Mouse (Mus musculus) embryonic facial prominence, embryonic 14.5 days (tissue): ENCODE data around the gene Cct8l1. TPM values are rescaled to one million over a fixed set of nuclear protein-coding genes. Genes with fewer than 3 reads are reported as not detected.
A peak's percentile ranks its signal among the peaks of the same experiment; 100 is the strongest.

ENCODE experiments used
- ATAC-seq: fragments of 200-750 bp; cut with Nextera tagmentation; 2 replicates; pipeline ENCODE4 v1.8.0; 2017; ENCODE audit warnings: low read depth, moderate number of reproducible peaks, moderate TSS enrichment
- DNase-seq: peaks from one replicate; pipeline ENCODE4 v3.0.0-alpha.2; 2015; ENCODE audit warnings: low spot score
- H3K27ac ChIP-seq: fragments of 300-500 bp; sonication (generic); replicated peaks from 2 replicates; pipeline ENCODE4 v1.5.1; 2014; ENCODE audit warnings: low read depth, mild to moderate bottlenecking, low read length, moderate library complexity
- H3K27me3 ChIP-seq: fragments of 300-500 bp; sonication (generic); replicated peaks from 2 replicates; pipeline ENCODE4 v1.6.1; 2014; ENCODE audit warnings: low read length; ENCODE audit not compliant: control insufficient read depth, insufficient read depth
- H3K36me3 ChIP-seq: fragments of 300-500 bp; sonication (generic); 2 replicates; pipeline ENCODE4 v1.6.1; 2014; ENCODE audit warnings: low read length, mixed read lengths; ENCODE audit not compliant: control insufficient read depth, insufficient read depth
- H3K4me1 ChIP-seq: fragments of 300-500 bp; sonication (generic); 2 replicates; pipeline ENCODE4 v1.6.1; 2014; ENCODE audit warnings: antibody characterized with exemption, low read length; ENCODE audit not compliant: control insufficient read depth, insufficient read depth
- H3K4me2 ChIP-seq: fragments of 300-500 bp; sonication (generic); 2 replicates; pipeline ENCODE4 v1.6.1; 2014; ENCODE audit warnings: low read depth, mild to moderate bottlenecking, low read length, moderate library complexity, mixed read lengths
- H3K4me3 ChIP-seq: fragments of 300-500 bp; sonication (generic); 2 replicates; pipeline ENCODE4 v1.5.1; 2014; ENCODE audit warnings: low read depth, mild to moderate bottlenecking, low read length
- H3K9ac ChIP-seq: fragments of 300-500 bp; sonication (generic); 2 replicates; pipeline ENCODE4 v1.6.1; 2014; ENCODE audit warnings: low read depth, mild to moderate bottlenecking, low read length, moderate library complexity, mixed read lengths
- H3K9me3 ChIP-seq: fragments of 300-500 bp; sonication (generic); 2 replicates; pipeline ENCODE4 v1.6.1; 2016; ENCODE audit warnings: low read length; ENCODE audit not compliant: control insufficient read depth
- WGBS: fragments of 180-500 bp; shearing (Covaris S2); extraction: QIAGEN DNeasy Blood & Tissue Kit; methylation state at CpG from one replicate; pipeline ENCODE4 v1.1.7; 2014; 5-methylcytosine and 5-hydroxymethylcytosine counted together
- polyA plus RNA-seq: library from polyadenylated mRNA; unstranded; fragments of >200 nt; fragmentation: Nextera tagmentation; extraction: Ambion mirVana; gene quantifications from 2 replicates; pipeline ENCODE4 v1.2.1, GENCODE M21; 2014

The Cct8l1 gene
- not detected in 2 replicates for polyA plus RNA-seq

DNA sequence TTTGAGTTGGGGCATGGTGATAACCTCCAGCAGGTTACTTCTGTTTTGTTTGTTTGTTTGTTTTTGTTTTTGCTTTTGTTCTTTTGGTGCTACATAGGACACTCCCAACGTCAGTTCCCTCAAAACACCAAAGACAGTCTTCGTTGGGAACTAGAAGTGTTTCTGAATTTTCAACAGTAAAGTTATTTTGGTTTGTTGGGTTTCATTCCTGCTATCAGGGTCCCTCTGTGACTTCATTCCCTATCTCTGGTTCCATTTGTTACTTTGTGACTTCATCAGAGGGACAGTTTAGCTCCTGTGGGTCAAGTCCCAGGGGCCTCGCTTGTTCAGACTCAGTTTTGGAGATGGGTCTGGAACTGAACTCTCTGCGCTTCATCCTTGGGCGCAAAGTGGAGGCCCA is at the start of gene Cct8l1:
TSS of gene Cct8l1 (plus strand) at position 301 of the 400 bp plus-strand sequence.
- H3K36me3 ChIP-seq = no peaks in the 10 kb centered on the region
- H3K27ac ChIP-seq = no peak within 1 kb of the TSS
- 94% methylated on average over 5 of the region's 5 CpGs for WGBS

DNA sequence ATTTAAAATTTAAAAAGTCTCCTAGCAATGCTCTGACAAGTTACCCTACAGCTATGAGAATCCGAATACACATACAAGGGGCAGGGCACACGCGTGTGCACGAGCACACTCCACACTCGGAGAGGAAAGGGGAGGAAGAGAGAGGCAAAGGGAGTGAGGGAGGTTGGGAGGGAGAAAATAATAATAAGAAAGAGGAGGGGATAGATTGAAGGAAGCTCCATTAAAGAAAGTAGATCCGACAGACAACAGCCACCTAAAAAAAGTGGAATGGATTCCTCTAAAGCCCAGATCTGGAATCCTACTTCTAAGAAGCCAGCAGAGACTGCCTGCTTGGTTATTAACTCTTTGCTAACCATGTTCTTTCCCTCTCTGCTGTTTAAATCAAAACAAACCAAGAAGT is 43.8 kb upstream of the Cct8l1 start:
- peak overlapping the region; percentile 32; the same call in 1 of the 2 replicates for H3K9ac ChIP-seq
- ATAC-seq (peak; percentile 77; the same call in 1 of the 2 replicates), DNase-seq (peak; percentile 84)
- no peaks in the 10 kb centered on the region for H3K27me3 ChIP-seq
- H3K4me1 ChIP-seq = no peaks in the 10 kb centered on the region
- H3K4me3 ChIP-seq = peak overlapping the region; percentile 34
- H3K27ac ChIP-seq = peak overlapping the region; percentile 16
- peak overlapping the region; percentile 47 for H3K4me2 ChIP-seq
- H3K9me3 ChIP-seq = no peaks in the 10 kb centered on the region
- H3K36me3 ChIP-seq = no peaks in the 10 kb centered on the region
- WGBS = 1% methylated on average over 6 of the region's 6 CpGs

More for the DNA sequence above, at the start of gene Cct8l1:
- Histone ChIP-seq H3K9ac (no peak within 1 kb of the TSS), H3K4me3 (no peak within 1 kb of the TSS), H3K9me3 (no peaks in the 10 kb centered on the region), H3K4me2 (no peak within 1 kb of the TSS), H3K4me1 (no peaks in the 10 kb centered on the region), H3K27me3 (no peaks in the 10 kb centered on the region)
- DNase-seq = no peak
- no peak for ATAC-seq

DNA sequence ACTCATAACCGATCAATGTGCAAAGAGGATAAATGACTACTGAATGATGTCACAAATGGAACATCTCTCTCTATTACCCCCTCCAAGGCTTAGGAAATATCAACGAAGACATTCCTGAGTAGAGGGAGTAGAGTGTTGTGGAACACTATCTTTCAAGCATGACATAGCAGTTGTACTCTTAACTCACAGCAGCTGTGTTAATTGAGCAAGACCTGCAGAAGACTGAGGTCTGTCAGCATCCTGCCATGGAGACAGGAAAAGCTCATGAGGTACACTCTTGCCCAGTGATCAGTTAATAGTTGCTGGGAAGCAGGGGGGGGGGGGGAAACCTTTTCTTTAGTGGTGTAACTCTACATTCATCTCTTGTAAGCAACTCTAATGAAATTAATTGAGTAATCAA is 40.1 kb upstream of the Cct8l1 start:
- H3K9me3 ChIP-seq = no peaks in the 10 kb centered on the region
- ATAC-seq = no peak
- H3K27ac ChIP-seq = no peak overlapping the region
- WGBS = 71% methylated on average over 2 of the region's 2 CpGs
- H3K36me3 ChIP-seq = no peaks in the 10 kb centered on the region
- no peaks in the 10 kb centered on the region for H3K27me3 ChIP-seq
- H3K4me2 ChIP-seq = no peak overlapping the region
- no peaks in the 10 kb centered on the region for H3K4me1 ChIP-seq
- no peak overlapping the region for H3K4me3 ChIP-seq
- H3K9ac ChIP-seq = no peak overlapping the region
- DNase-seq = no peak

- ATAC-seq = no peak
- no peak for DNase-seq
Observed at GRCm38 (mm10) chr5:25478863-25479262, 37.0 kb upstream of the Cct8l1 start.

DNA sequence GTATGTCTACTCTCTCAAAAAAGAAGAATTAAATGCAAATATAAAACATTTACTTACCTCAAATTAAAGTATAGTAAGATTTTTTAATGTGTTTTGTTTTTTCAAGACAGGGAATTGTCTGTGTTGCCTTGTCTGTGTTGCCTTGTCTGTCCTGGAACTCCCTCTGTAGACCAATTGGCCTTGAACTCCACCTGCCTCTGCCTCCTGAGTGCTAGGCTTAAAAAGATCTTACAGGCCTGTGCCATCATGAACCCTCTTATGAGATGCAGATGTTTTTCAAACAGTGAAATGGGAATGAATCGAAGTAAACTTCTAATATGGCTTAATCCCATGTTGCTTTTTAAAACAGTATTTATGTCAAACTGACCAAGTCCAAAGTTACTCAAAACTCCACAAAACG is 19.2 kb upstream of the Cct8l1 start:
- no peak for DNase-seq
- Histone ChIP-seq H3K4me3 (peak overlapping the region; percentile 86), H3K27me3 (no peaks in the 10 kb centered on the region), H3K9ac (peak overlapping the region; percentile 92), H3K36me3 (no peaks in the 10 kb centered on the region), H3K4me1 (peaks cover 15% of the 10 kb centered on the region), H3K9me3 (no peaks in the 10 kb centered on the region), H3K27ac (no peak overlapping the region), H3K4me2 (peak overlapping the region; percentile 76)
- no peak for ATAC-seq
- 23% methylated on average over 2 of the region's 2 CpGs for WGBS

More at GRCm38 (mm10) chr5:25478863-25479262, 37.0 kb upstream of the Cct8l1 start:
- H3K9ac ChIP-seq = no peak overlapping the region
- H3K27ac ChIP-seq = no peak overlapping the region
- H3K4me2 ChIP-seq = no peak overlapping the region
- H3K36me3 ChIP-seq = no peaks in the 10 kb centered on the region
- no peaks in the 10 kb centered on the region for H3K4me1 ChIP-seq
- no peak overlapping the region for H3K4me3 ChIP-seq
- H3K9me3 ChIP-seq = no peaks in the 10 kb centered on the region
- H3K27me3 ChIP-seq = no peaks in the 10 kb centered on the region

- H3K4me2 ChIP-seq = peak overlapping the region; percentile 76
- peak overlapping the region; percentile 100 for H3K27ac ChIP-seq
- no peak for ATAC-seq
- H3K27me3 ChIP-seq = no peaks in the 10 kb centered on the region
- no peaks in the 10 kb centered on the region for H3K36me3 ChIP-seq
- H3K4me1 ChIP-seq = peaks cover 15% of the 10 kb centered on the region
- peak; percentile 17 for DNase-seq
- 2% methylated on average over 10 of the region's 10 CpGs for WGBS
- peak overlapping the region; percentile 92 for H3K9ac ChIP-seq
- no peaks in the 10 kb centered on the region for H3K9me3 ChIP-seq
- H3K4me3 ChIP-seq = peak overlapping the region; percentile 86
Observed at GRCm38 (mm10) chr5:25497369-25497719, 18.5 kb upstream of the Cct8l1 start.

- Histone ChIP-seq H3K4me2 (peak overlapping the region; percentile 76), H3K27ac (peak overlapping the region; percentile 100), H3K36me3 (no peaks in the 10 kb centered on the region), H3K9ac (peak overlapping the region; percentile 92), H3K27me3 (no peaks in the 10 kb centered on the region), H3K9me3 (no peaks in the 10 kb centered on the region), H3K4me3 (peak overlapping the region; percentile 86), H3K4me1 (peaks cover 15% of the 10 kb centered on the region)
- under 1% methylated on average over 44 of the region's 78 CpGs for WGBS
- ATAC-seq = peak; percentile 30
- DNase-seq = peak; percentile 68
Observed at GRCm38 (mm10) chr5:25497720-25498345, 18.0 kb upstream of the Cct8l1 start.

- peak within 1 kb of the TSS; percentile 76 for H3K4me2 ChIP-seq
- H3K4me1 ChIP-seq = peaks cover 15% of the 10 kb centered on the region
- no peaks in the 10 kb centered on the region for H3K9me3 ChIP-seq
- peak within 1 kb of the TSS; percentile 92 for H3K9ac ChIP-seq
- H3K36me3 ChIP-seq = no peaks in the 10 kb centered on the region
- peak within 1 kb of the TSS; percentile 100 for H3K27ac ChIP-seq
- peak within 1 kb of the TSS; percentile 86 for H3K4me3 ChIP-seq
- ATAC-seq (peak; percentile 7), DNase-seq (no peak)
- WGBS = 2% methylated on average over 21 of the region's 54 CpGs
- H3K27me3 ChIP-seq = no peaks in the 10 kb centered on the region
Observed at GRCm38 (mm10) chr5:25498346-25498820, 17.5 kb upstream of the Cct8l1 start, which contains the start of gene Kmt2c. Kmt2c (minus strand) TSS chr5:25498783.
